In the genomic region with DNA sequence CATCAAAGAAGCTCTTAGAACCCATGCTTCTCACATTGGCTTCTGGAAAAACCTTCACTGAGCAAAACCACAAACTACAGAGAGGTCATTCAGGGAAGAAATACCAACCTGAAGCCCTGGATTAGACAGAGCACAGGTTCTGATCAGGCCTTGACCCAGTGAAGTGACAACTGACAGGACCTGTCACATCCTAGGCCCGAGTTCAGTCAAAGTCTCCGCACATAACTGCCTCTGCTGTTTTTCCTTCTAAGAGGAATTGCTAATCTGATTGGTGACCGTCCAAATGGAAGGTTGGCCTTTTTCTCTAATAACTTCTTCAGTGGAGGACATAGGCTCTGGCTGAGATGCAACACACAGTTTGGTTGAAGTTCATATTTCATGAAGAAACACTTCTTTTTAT, we compare ENCODE assay signal across 27 mouse cellular contexts.
DNase-seq lines count a peak whose midpoint lies in the region; ATAC-seq and TF ChIP-seq lines count a peak whose summit lies in the region.
"Had no signal": no experiment of that assay in that cellular context is flagged by ENCODE, and none has a peak within 500 bp of the region (broad histone marks: within the 10 kb centered on the region; RNA-seq: fewer than 3 reads in every experiment).

No protein-coding gene starts in this region.

- H3K79me2 ChIP-seq in heart, adult 2 months (replicated peaks; ENCODE audit: control insufficient read depth, insufficient read depth, low read length): no peaks in the 10 kb centered on the region

- no peak overlapping the region for H3K4me2 ChIP-seq in lung, embryonic 15.5 days
- H3K4me2 ChIP-seq in heart, embryonic 13.5 days: no peak overlapping the region
- H3K4me2 ChIP-seq in neural tube, embryonic 15.5 days: no peak overlapping the region
- no peak overlapping the region for H3K4me2 ChIP-seq in liver, embryonic 12.5 days
- H3K4me2 ChIP-seq: forebrain, embryonic 13.5 days; hindbrain, embryonic 14.5 days; limb, embryonic 12.5 days; midbrain, embryonic 15.5 days had no signal

- no peak overlapping the region for H3K4me3 ChIP-seq in heart, adult 2 months
- H3K4me3 ChIP-seq in lung, embryonic 15.5 days: no peak overlapping the region
- no peak overlapping the region for H3K4me3 ChIP-seq in heart, embryonic 13.5 days
- H3K4me3 ChIP-seq in neural tube, embryonic 15.5 days (replicated peaks): no peak overlapping the region
- no peak overlapping the region for H3K4me3 ChIP-seq in liver, embryonic 12.5 days
- H3K4me3 ChIP-seq: forebrain, embryonic 13.5 days; limb, embryonic 12.5 days; midbrain, embryonic 10.5 days; midbrain, embryonic 15.5 days had no signal

- peaks cover 11% of the 10 kb centered on the region for H3K36me3 ChIP-seq in heart, adult 2 months (ENCODE audit: control insufficient read depth, insufficient read depth, low read length)
- H3K36me3 ChIP-seq in lung, embryonic 15.5 days: no peaks in the 10 kb centered on the region
- H3K36me3 ChIP-seq in heart, embryonic 13.5 days: no peaks in the 10 kb centered on the region
- H3K36me3 ChIP-seq in neural tube, embryonic 15.5 days: no peaks in the 10 kb centered on the region
- H3K36me3 ChIP-seq in liver, embryonic 12.5 days: no peaks in the 10 kb centered on the region
- H3K36me3 ChIP-seq: G1E; limb, embryonic 12.5 days; midbrain, embryonic 10.5 days; midbrain, embryonic 15.5 days had no signal

- 27% methylated on average over 3 of the region's 3 CpGs for WGBS in heart, adult 2 months
- 52% methylated on average over 3 of the region's 3 CpGs for WGBS in lung, embryonic 15.5 days
- 29% methylated on average over 3 of the region's 3 CpGs for WGBS in heart, embryonic 13.5 days
- WGBS in neural tube, embryonic 15.5 days: 89% methylated on average over 3 of the region's 3 CpGs
- 64% methylated on average over 3 of the region's 3 CpGs for WGBS in liver, embryonic 12.5 days (ENCODE audit: insufficient replicate concordance)

- no peak for TF ChIP-seq POLR2A in heart, adult 2 months (IDR thresholded peaks at IDR 0.05; ENCODE audit: insufficient read depth, low read depth, low read length)

- no peak overlapping the region for H3K9ac ChIP-seq in heart, adult 2 months (ENCODE audit: low read depth, low read length)
- no peak overlapping the region for H3K9ac ChIP-seq in lung, embryonic 15.5 days
- H3K9ac ChIP-seq in heart, embryonic 13.5 days: no peak overlapping the region
- H3K9ac ChIP-seq in neural tube, embryonic 15.5 days (replicated peaks): no peak overlapping the region
- no peak overlapping the region for H3K9ac ChIP-seq in liver, embryonic 12.5 days
- H3K9ac ChIP-seq: forebrain, embryonic 13.5 days; hindbrain, embryonic 14.5 days; limb, embryonic 12.5 days; midbrain, embryonic 15.5 days had no signal

- H3K27me3 ChIP-seq in heart, adult 2 months (ENCODE audit: control insufficient read depth, insufficient read depth, low read length): no peaks in the 10 kb centered on the region
- H3K27me3 ChIP-seq in lung, embryonic 15.5 days: no peaks in the 10 kb centered on the region
- no peaks in the 10 kb centered on the region for H3K27me3 ChIP-seq in heart, embryonic 13.5 days (replicated peaks)
- no peaks in the 10 kb centered on the region for H3K27me3 ChIP-seq in neural tube, embryonic 15.5 days (replicated peaks)
- no peaks in the 10 kb centered on the region for H3K27me3 ChIP-seq in liver, embryonic 12.5 days (replicated peaks)
- H3K27me3 ChIP-seq: forebrain, embryonic 13.5 days; limb, embryonic 12.5 days; midbrain, embryonic 15.5 days had no signal

- H3K27ac ChIP-seq in heart, adult 2 months: peak overlapping the region; percentile 79
- H3K27ac ChIP-seq in lung, embryonic 15.5 days: 0 out of 2 replicates have a peak overlapping the region, but pooled peaks have one; percentile 3
- peak overlapping the region; percentile 92 for H3K27ac ChIP-seq in heart, embryonic 13.5 days (replicated peaks)
- H3K27ac ChIP-seq in neural tube, embryonic 15.5 days (replicated peaks): no peak overlapping the region
- H3K27ac ChIP-seq in liver, embryonic 12.5 days: no peak overlapping the region
- H3K27ac ChIP-seq: forebrain, embryonic 13.5 days; hindbrain, embryonic 14.5 days; limb, embryonic 12.5 days; midbrain, embryonic 10.5 days; midbrain, embryonic 15.5 days; stomach, postnatal 0 days had no signal

- 0 out of 2 replicates have a peak, but pooled peaks have one; percentile 64 for TF ChIP-seq EP300 in heart, adult 2 months (IDR thresholded peaks at IDR 0.05; ENCODE audit: insufficient read depth, low read depth, low read length)

- DNase-seq in heart, adult 2 months: no peak
- no peak for DNase-seq in heart, adult 9 months (ENCODE audit: low spot score in 2 of 2)
- no peak for DNase-seq in lung, postnatal 14 days
- DNase-seq in lung, postnatal 10 days: peak; percentile 35
- DNase-seq: adrenal gland, postnatal 14 days; cerebellum, adult 11 months; cerebellum, adult 9-10 months; cerebellum, postnatal 36 days; gastrocnemius, postnatal 10 days; kidney, adult 11 months; kidney, postnatal 14 days; layer of hippocampus, adult 9-11 months; right cerebral cortex, postnatal 25 days; spleen, adult 18-20 months; thymus, adult 18-20 months; thymus, postnatal 25 days had no signal

- no peaks in the 10 kb centered on the region for H3K9me3 ChIP-seq in lung, embryonic 15.5 days
- no peaks in the 10 kb centered on the region for H3K9me3 ChIP-seq in heart, embryonic 13.5 days
- H3K9me3 ChIP-seq in neural tube, embryonic 15.5 days (replicated peaks): no peaks in the 10 kb centered on the region
- no peaks in the 10 kb centered on the region for H3K9me3 ChIP-seq in liver, embryonic 12.5 days (replicated peaks)
- H3K9me3 ChIP-seq: forebrain, embryonic 13.5 days; G1E; limb, embryonic 12.5 days; midbrain, embryonic 10.5 days; midbrain, embryonic 15.5 days had no signal

- peak; percentile 60; the same call in 1 of the 2 replicates for ATAC-seq in lung, embryonic 15.5 days (ENCODE audit: borderline replicate concordance, extremely low read depth, low FRiP score, low TSS enrichment)
- 0 out of 2 replicates have a peak, but pooled peaks have one; percentile 37 for ATAC-seq in heart, embryonic 13.5 days (ENCODE audit: extremely low read depth, insufficient number of reproducible peaks, low FRiP score, low TSS enrichment)
- no peak for ATAC-seq in neural tube, embryonic 15.5 days (ENCODE audit: low FRiP score)
- ATAC-seq in liver, embryonic 12.5 days: no peak
- ATAC-seq: forebrain, embryonic 13.5 days; midbrain, embryonic 15.5 days had no signal

- TF ChIP-seq CTCF in heart, adult 2 months (IDR thresholded peaks at IDR 0.05): no peak

- intact Hi-C loops in heart, adult 2 months (cut with DNase I): no loop called here

- peaks cover 4% of the 10 kb centered on the region; the same call in 1 of the 2 replicates for H3K4me1 ChIP-seq in heart, adult 2 months (ENCODE audit: control insufficient read depth, insufficient read depth, low read length)
- H3K4me1 ChIP-seq in lung, embryonic 15.5 days: 0 out of 2 replicates have a peak, but pooled peaks cover 7% of the 10 kb centered on the region
- H3K4me1 ChIP-seq in heart, embryonic 13.5 days: peaks cover 58% of the 10 kb centered on the region
- peaks cover 19% of the 10 kb centered on the region for H3K4me1 ChIP-seq in neural tube, embryonic 15.5 days
- H3K4me1 ChIP-seq in liver, embryonic 12.5 days: no peaks in the 10 kb centered on the region

Comparison
In these comparisons a context has a peak if more than half of its experiments do, and no peak if none do; other contexts are left out.
1. H3K27ac ChIP-seq: peak in heart, adult 2 months (single experiment), lung, embryonic 15.5 days (single experiment) and heart, embryonic 13.5 days (single experiment); none in neural tube, embryonic 15.5 days (single experiment) and liver, embryonic 12.5 days (single experiment).
2. ATAC-seq: peak in lung, embryonic 15.5 days (single experiment) and heart, embryonic 13.5 days (single experiment); none in neural tube, embryonic 15.5 days (single experiment) and liver, embryonic 12.5 days (single experiment).